Mouse (Mus musculus): Measurements from ENCODE around the gene Atp7a. TPM values are rescaled to one million over a fixed set of nuclear protein-coding genes. Genes with fewer than 3 reads are reported as not detected.
A peak's percentile ranks its signal among the peaks of the same experiment; 100 is the strongest.
"Not testable (repeated sequence)": the region's sequence is repeated elsewhere in the genome, so short reads cannot be mapped to it uniquely, and the experiment has no call there.

The Atp7a gene
- total RNA-seq (2021): 10 to 100 TPM in 1 of 2 experiments, 1 to 10 TPM in 1; 9.8 to 10.5 TPM
- long read RNA-seq: 0 reads

GRCm38 (mm10) chrX:106026418-106027342 lies at the start of gene Atp7a:
TSS of gene Atp7a (plus strand) at chrX:106027276.
- peak; percentile 86 to 87 for DNase-seq (ENCODE audit: low spot score in 2 of 2)

GRCm38 (mm10) chrX:106001605-106002004 lies 25.5 kb upstream of the Atp7a start:
- DNase-seq (ENCODE audit: low spot score in 2 of 2): no peak

GRCm38 (mm10) chrX:106010762-106011161 lies 16.3 kb upstream of the Atp7a start:
- DNase-seq (ENCODE audit: low spot score in 2 of 2): no peak

GRCm38 (mm10) chrX:106011465-106012159 lies 15.5 kb upstream of the Atp7a start, which contains the start of gene Magt1:
TSS of gene Magt1 (minus strand) at chrX:106011906.
- DNase-seq (ENCODE audit: low spot score in 2 of 2): peak; percentile 66 to 77

- DNase-seq (ENCODE audit: low spot score in 2 of 2): no peak
Measured at GRCm38 (mm10) chrX:106012559-106012958, 14.5 kb upstream of the Atp7a start.

- peak; percentile 33 to 52 for DNase-seq (ENCODE audit: low spot score in 2 of 2)
Measured at GRCm38 (mm10) chrX:106013217-106013616, 13.9 kb upstream of the Atp7a start.

- not testable (repeated sequence) for DNase-seq (ENCODE audit: low spot score in 2 of 2)
Measured at GRCm38 (mm10) chrX:106014741-106015377, 12.2 kb upstream of the Atp7a start.

GRCm38 (mm10) chrX:106015571-106016322 lies 11.3 kb upstream of the Atp7a start, which contains the start of gene Cox7b:
TSS of gene Cox7b (plus strand) at chrX:106015700.
- DNase-seq (ENCODE audit: low spot score in 2 of 2): peak; percentile 62 to 70

GRCm38 (mm10) chrX:106017102-106017501 lies 10.0 kb upstream of the Atp7a start:
- no peak for DNase-seq (ENCODE audit: low spot score in 2 of 2)

GRCm38 (mm10) chrX:106017516-106017915 lies 9.6 kb upstream of the Atp7a start:
- no peak for DNase-seq (ENCODE audit: low spot score in 2 of 2)

GRCm38 (mm10) chrX:106027343-106027674 lies 233 bp downstream of the Atp7a start:
- no peak for DNase-seq (ENCODE audit: low spot score in 2 of 2)

GRCm38 (mm10) chrX:106030176-106030575 lies 3.1 kb downstream of the Atp7a start:
- no peak for DNase-seq (ENCODE audit: low spot score in 2 of 2)

- no peak for DNase-seq (ENCODE audit: low spot score in 2 of 2)
Measured at GRCm38 (mm10) chrX:106031124-106031523, 4.0 kb downstream of the Atp7a start.

- DNase-seq (ENCODE audit: low spot score in 2 of 2): no peak
Measured at GRCm38 (mm10) chrX:106035727-106036126, 8.7 kb downstream of the Atp7a start.

- DNase-seq (ENCODE audit: low spot score in 2 of 2): no peak
Measured at GRCm38 (mm10) chrX:106037185-106037752, 10.2 kb downstream of the Atp7a start.

- DNase-seq (ENCODE audit: low spot score in 2 of 2): no peak
Measured at GRCm38 (mm10) chrX:106043863-106044617, 17.0 kb downstream of the Atp7a start.

GRCm38 (mm10) chrX:106045455-106045854 lies 18.4 kb downstream of the Atp7a start:
- DNase-seq (ENCODE audit: low spot score in 2 of 2): no peak

- no peak for DNase-seq (ENCODE audit: low spot score in 2 of 2)
Measured at GRCm38 (mm10) chrX:106045928-106046327, 18.9 kb downstream of the Atp7a start.

- DNase-seq (ENCODE audit: low spot score in 2 of 2): no peak
Measured at GRCm38 (mm10) chrX:106048191-106048590, 21.1 kb downstream of the Atp7a start.

- not testable (repeated sequence) for DNase-seq (ENCODE audit: low spot score in 2 of 2)
Measured at GRCm38 (mm10) chrX:106077858-106078257, 50.8 kb downstream of the Atp7a start.
